In genomic region chr4:98243941-98244929, GRCm38 (mm10) we compare ENCODE assay signal across 9 mouse cellular contexts.
DNase-seq lines count a peak whose midpoint lies in the region; ATAC-seq and TF ChIP-seq lines count a peak whose summit lies in the region.
"Had no signal": no experiment of that assay in that cellular context is flagged by ENCODE, and none has a peak within 500 bp of the region (broad histone marks: within the 10 kb centered on the region; RNA-seq: fewer than 3 reads in every experiment).

No protein-coding gene starts in this region.

- TF ChIP-seq CTCF in thymus, adult 2 months (IDR thresholded peaks at IDR 0.05; ENCODE audit: borderline replicate concordance, control insufficient read depth, extremely low read depth, insufficient read depth, low read length, poor library complexity): no peak

- no peak for TF ChIP-seq POLR2A in thymus, adult 2 months (IDR thresholded peaks at IDR 0.05; ENCODE audit: control insufficient read depth, extremely low read depth, insufficient read depth, low read length, poor library complexity)

- peaks cover 2 to 11% of the 10 kb centered on the region in 2 experiments; a peak in 3 of 4 replicates for H3K4me1 ChIP-seq in ES-E14 (ENCODE audit: control insufficient read depth in 2 of 2, insufficient read depth in 2 of 2, low read length in 2 of 2, poor library complexity in 1 of 2)
- H3K4me1 ChIP-seq in hindbrain, embryonic 16.5 days (ENCODE audit: control insufficient read depth, insufficient read depth, low read depth, low read length): peaks cover 7% of the 10 kb centered on the region
- 0 out of 2 replicates have a peak, but pooled peaks cover 3% of the 10 kb centered on the region for H3K4me1 ChIP-seq in midbrain, embryonic 11.5 days (ENCODE audit: control insufficient read depth, insufficient read depth, low read length)
- peaks cover 13% of the 10 kb centered on the region for H3K4me1 ChIP-seq in thymus, adult 2 months (replicated peaks; ENCODE audit: control insufficient read depth, insufficient read depth, low read length)

- no peaks in the 10 kb centered on the region for H3K9me3 ChIP-seq in ES-E14 (ENCODE audit: control insufficient read depth, insufficient read depth, low read depth, low read length)
- H3K9me3 ChIP-seq in hindbrain, embryonic 16.5 days (ENCODE audit: control insufficient read depth, low read length): no peaks in the 10 kb centered on the region
- no peaks in the 10 kb centered on the region; the same call in 1 of the 2 replicates for H3K9me3 ChIP-seq in midbrain, embryonic 11.5 days (ENCODE audit: control insufficient read depth, low read length)

- no peak overlapping the region; the same call in 1 of the 2 replicates for H3K9ac ChIP-seq in ES-E14 (ENCODE audit: insufficient read depth, low read depth, low read length, poor library complexity, severe bottlenecking)
- peak overlapping the region; percentile 60 for H3K9ac ChIP-seq in hindbrain, embryonic 16.5 days (ENCODE audit: low read depth, low read length)
- H3K9ac ChIP-seq in midbrain, embryonic 11.5 days (ENCODE audit: low read length): no peak overlapping the region

- peak; percentile 39 for DNase-seq in ES-E14 (ENCODE audit: low read depth, low spot score)
- DNase-seq in cerebellum, postnatal 14 days: peak; percentile 60 to 63
- DNase-seq in frontal cortex, postnatal 36 days (ENCODE audit: low spot score in 2 of 2): peak; percentile 24 to 38
- DNase-seq in layer of hippocampus, postnatal 36 days: peak; percentile 12 to 25
- peak; percentile 91 for DNase-seq in midbrain, embryonic 11.5 days (ENCODE audit: low spot score, missing footprints)
- peak; percentile 78 for DNase-seq in thymus, adult 2 months
- DNase-seq in adrenal gland, adult 2 months: no peak

- in situ Hi-C loops in ES-E14 (cut with MboI; ENCODE audit: low sequenced_read_pairs in 2 of 2, unreplicated experiment in 2 of 2): no loop called here

- WGBS in hindbrain, embryonic 16.5 days: 8% methylated on average over 16 of the region's 16 CpGs
- 13% methylated on average over 15 of the region's 16 CpGs for WGBS in midbrain, embryonic 11.5 days
- WGBS in thymus, adult 2 months: 11% methylated on average over 15 of the region's 16 CpGs

- H3K36me3 ChIP-seq in ES-E14 (ENCODE audit: control insufficient read depth, insufficient read depth, low read length, poor library complexity, severe bottlenecking): no peaks in the 10 kb centered on the region
- no peaks in the 10 kb centered on the region for H3K36me3 ChIP-seq in hindbrain, embryonic 16.5 days (ENCODE audit: control insufficient read depth, insufficient read depth, low read length)
- no peaks in the 10 kb centered on the region for H3K36me3 ChIP-seq in midbrain, embryonic 11.5 days (ENCODE audit: control insufficient read depth, insufficient read depth, low read length)
- H3K36me3 ChIP-seq in thymus, adult 2 months (ENCODE audit: control insufficient read depth, insufficient read depth, low read length): no peaks in the 10 kb centered on the region

- H3K27ac ChIP-seq in ES-E14 (ENCODE audit: insufficient read depth, low read depth, low read length, poor library complexity, severe bottlenecking): peak overlapping the region; percentile 49
- peak overlapping the region; percentile 59 for H3K27ac ChIP-seq in hindbrain, embryonic 16.5 days (ENCODE audit: low read depth, low read length)
- no peak overlapping the region; the same call in 1 of the 2 replicates for H3K27ac ChIP-seq in midbrain, embryonic 11.5 days (ENCODE audit: low read depth, low read length)
- H3K27ac ChIP-seq in thymus, adult 2 months (ENCODE audit: control insufficient read depth, insufficient read depth, low read length): peak overlapping the region; percentile 92

- H3K27me3 ChIP-seq in hindbrain, embryonic 16.5 days (replicated peaks; ENCODE audit: control insufficient read depth, insufficient read depth, low read length): no peaks in the 10 kb centered on the region
- no peaks in the 10 kb centered on the region for H3K27me3 ChIP-seq in midbrain, embryonic 11.5 days (ENCODE audit: control insufficient read depth, insufficient read depth, low read length)
- H3K27me3 ChIP-seq in thymus, adult 2 months (ENCODE audit: control insufficient read depth, insufficient read depth, low read length): no peaks in the 10 kb centered on the region

- peak; percentile 86 for ATAC-seq in hindbrain, embryonic 16.5 days
- peak; percentile 74 for ATAC-seq in midbrain, embryonic 11.5 days (ENCODE audit: low FRiP score)

- peak overlapping the region; percentile 70 for H3K4me2 ChIP-seq in hindbrain, embryonic 16.5 days (ENCODE audit: low read length)
- H3K4me2 ChIP-seq in midbrain, embryonic 11.5 days: peak overlapping the region; percentile 38

- peak overlapping the region in 1 of 2 experiments; percentile 37; a peak in 2 of 4 replicates for H3K4me3 ChIP-seq in ES-E14 (ENCODE audit: insufficient read depth in 1 of 2, low read depth in 1 of 2, low read length in 2 of 2, poor library complexity in 1 of 2, severe bottlenecking in 1 of 2)
- peak overlapping the region; percentile 39 for H3K4me3 ChIP-seq in hindbrain, embryonic 16.5 days (ENCODE audit: low read length)
- H3K4me3 ChIP-seq in midbrain, embryonic 11.5 days (ENCODE audit: low read depth, low read length): no peak overlapping the region; the same call in 1 of the 2 replicates
- H3K4me3 ChIP-seq in thymus, adult 2 months (ENCODE audit: control insufficient read depth, insufficient read depth, low read length): no peak overlapping the region
- H3K4me3 ChIP-seq: myocyte had no signal

TF ChIP-seq in ES-E14, 5 proteins besides CTCF, POLR2A, EP300 and RAD21:
- TF ChIP-seq ZC3H11A (IDR thresholded peaks at IDR 0.05; ENCODE audit: borderline replicate concordance, low read depth, low read length) (no peak), MAFK (IDR thresholded peaks at IDR 0.05; ENCODE audit: insufficient read depth, low read depth, low read length) (no peak), ZNF384 (IDR thresholded peaks at IDR 0.05; ENCODE audit: low read depth, low read length) (no peak), HCFC1 (IDR thresholded peaks at IDR 0.05; ENCODE audit: borderline replicate concordance, insufficient read depth, low read length) (no peak), CHD2 (IDR thresholded peaks at IDR 0.05; ENCODE audit: low read depth, low read length) (no peak)
